Mouse (Mus musculus) forebrain, embryonic 15.5 days (tissue): ENCODE measurements at regions not wholly inside any gene's neighbourhood (a gene's known extent, or its start where the extent isn't known, plus 50 kb on each side); places are given as distances from the start of the nearest gene placed in this dataset.
A peak's percentile ranks its signal among the peaks of the same experiment; 100 is the strongest.

Experiments used
- ATAC-seq: fragments of 200-750 bp; cut with Nextera tagmentation; replicated peaks from 2 replicates; pipeline ENCODE4 v1.8.0; 2017; ENCODE audit warnings: mild to moderate bottlenecking, moderate TSS enrichment, moderate library complexity
- H3K27ac ChIP-seq: fragments of 300-500 bp; sonication (generic); replicated peaks from 2 replicates; pipeline ENCODE4 v1.5.1; 2015; ENCODE audit warnings: mild to moderate bottlenecking, inconsistent platforms
- H3K27me3 ChIP-seq: fragments of 300-500 bp; sonication (generic); 2 replicates; pipeline ENCODE4 v1.6.1; 2015; ENCODE audit warnings: inconsistent platforms
- H3K36me3 ChIP-seq: fragments of 300-500 bp; sonication (generic); 2 replicates; pipeline ENCODE4 v1.6.1; 2015; ENCODE audit warnings: mild to moderate bottlenecking, inconsistent platforms
- H3K4me1 ChIP-seq: fragments of 300-500 bp; sonication (generic); 2 replicates; pipeline ENCODE4 v1.6.1; 2015; ENCODE audit warnings: inconsistent platforms
- H3K4me2 ChIP-seq: fragments of 300-500 bp; sonication (generic); replicated peaks from 2 replicates; pipeline ENCODE4 v1.6.1; 2015; ENCODE audit warnings: mild to moderate bottlenecking, inconsistent platforms
- H3K4me3 ChIP-seq: fragments of 300-500 bp; sonication (generic); 2 replicates; pipeline ENCODE4 v1.5.1; 2015; ENCODE audit warnings: mild to moderate bottlenecking, inconsistent platforms
- H3K9ac ChIP-seq: fragments of 300-500 bp; sonication (generic); replicated peaks from 2 replicates; pipeline ENCODE4 v1.6.1; 2015; ENCODE audit warnings: mild to moderate bottlenecking, inconsistent platforms
- H3K9me3 ChIP-seq: fragments of 300-500 bp; sonication (generic); 2 replicates; pipeline ENCODE4 v1.6.1; 2016; ENCODE audit warnings: inconsistent platforms
- WGBS: fragments of 180-500 bp; shearing (Covaris S2); methylation state at CpG from one replicate; pipeline ENCODE4 v1.1.7; 2015; ENCODE audit warnings: mixed read lengths; 5-methylcytosine and 5-hydroxymethylcytosine counted together

- Histone ChIP-seq H3K36me3 (no peaks in the 10 kb centered on the region), H3K4me1 (0 out of 2 replicates have a peak, but pooled peaks cover 3% of the 10 kb centered on the region), H3K27me3 (no peaks in the 10 kb centered on the region), H3K9ac (no peak overlapping the region), H3K4me3 (no peak overlapping the region), H3K27ac (no peak overlapping the region), H3K4me2 (no peak overlapping the region), H3K9me3 (no peaks in the 10 kb centered on the region)
- no peak for ATAC-seq
Measured at GRCm38 (mm10) chr5:75793184-75793583, 185.1 kb downstream of the Kdr start.

GRCm38 (mm10) chr5:75791738-75792137 lies 186.5 kb downstream of the Kdr start:
- no peaks in the 10 kb centered on the region for H3K9me3 ChIP-seq
- WGBS: 93% methylated on average over 8 of the region's 8 CpGs
- no peak overlapping the region for H3K4me2 ChIP-seq
- no peaks in the 10 kb centered on the region for H3K27me3 ChIP-seq
- no peak overlapping the region for H3K4me3 ChIP-seq
- no peaks in the 10 kb centered on the region for H3K36me3 ChIP-seq
- 0 out of 2 replicates have a peak, but pooled peaks cover 5% of the 10 kb centered on the region for H3K4me1 ChIP-seq
- no peak overlapping the region for H3K9ac ChIP-seq
- no peak overlapping the region for H3K27ac ChIP-seq
- no peak for ATAC-seq

- Histone ChIP-seq H3K4me2 (no peak overlapping the region), H3K4me1 (0 out of 2 replicates have a peak, but pooled peaks cover 5% of the 10 kb centered on the region)
Measured at GRCm38 (mm10) chr5:75788087-75788486, 190.2 kb downstream of the Kdr start.

DNA sequence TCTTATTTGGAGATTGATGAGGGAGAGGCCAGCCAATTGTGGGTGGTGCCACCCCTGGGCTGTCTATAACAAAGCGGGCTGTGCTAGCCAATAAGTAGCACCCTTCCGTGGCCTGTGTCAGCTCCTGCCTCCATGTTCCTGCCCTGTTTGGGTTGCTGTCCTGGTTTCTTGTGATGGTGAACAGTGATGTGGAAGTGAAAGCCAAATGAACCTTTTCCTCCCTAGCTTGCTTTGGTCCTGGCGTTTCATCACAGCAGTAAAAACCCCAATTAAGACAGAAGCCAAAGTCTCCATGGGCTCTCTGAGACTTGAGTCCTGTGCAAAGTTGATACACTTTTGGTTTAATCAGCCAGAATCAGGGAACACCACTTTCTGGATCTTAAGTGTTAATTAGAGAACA lies 192.1 kb downstream of the Kdr start:
- 90% methylated on average over 3 of the region's 3 CpGs for WGBS

More at GRCm38 (mm10) chr5:75788087-75788486, 190.2 kb downstream of the Kdr start:
- ATAC-seq: no peak
- Histone ChIP-seq H3K36me3 (no peaks in the 10 kb centered on the region), H3K27ac (no peak overlapping the region), H3K9ac (no peak overlapping the region), H3K9me3 (no peaks in the 10 kb centered on the region), H3K4me3 (no peak overlapping the region), H3K27me3 (no peaks in the 10 kb centered on the region)
- 8% methylated on average over 3 of the region's 3 CpGs for WGBS

DNA sequence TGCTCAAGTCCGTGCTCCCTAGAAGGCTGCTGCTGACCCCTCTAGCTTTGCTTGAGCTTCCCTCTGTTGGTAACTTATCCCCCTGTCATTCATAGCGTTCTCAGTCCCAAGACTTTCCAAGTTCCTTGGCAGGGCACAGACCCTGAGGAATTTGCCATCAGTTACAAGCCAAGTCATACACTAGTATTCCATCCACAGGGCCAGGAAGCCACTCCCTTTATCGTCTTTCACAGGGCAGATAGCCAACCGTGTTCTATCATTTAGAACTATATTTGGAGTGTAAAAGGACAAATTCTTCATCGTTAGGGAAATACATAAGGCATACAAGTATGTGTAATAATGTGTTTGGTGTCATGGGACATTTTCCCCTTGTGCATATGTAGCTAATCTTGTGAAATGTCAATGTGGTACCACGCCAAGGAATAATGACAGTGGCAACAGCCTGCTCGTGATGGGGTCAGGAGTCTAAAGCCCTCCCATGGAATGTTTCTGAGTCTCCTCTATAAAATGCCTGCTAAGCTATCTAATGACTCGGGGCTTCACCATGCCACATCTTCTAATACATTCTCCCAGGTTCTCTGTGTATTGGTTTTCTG lies 193.2 kb downstream of the Kdr start:
- no peak for ATAC-seq
- WGBS: 81% methylated on average over 8 of the region's 8 CpGs
- H3K27ac ChIP-seq: no peak overlapping the region
- H3K36me3 ChIP-seq: no peaks in the 10 kb centered on the region
- 0 out of 2 replicates have a peak, but pooled peaks cover 5% of the 10 kb centered on the region for H3K4me1 ChIP-seq
- H3K27me3 ChIP-seq: no peaks in the 10 kb centered on the region
- no peak overlapping the region for H3K4me2 ChIP-seq
- no peaks in the 10 kb centered on the region for H3K9me3 ChIP-seq
- H3K9ac ChIP-seq: no peak overlapping the region
- H3K4me3 ChIP-seq: no peak overlapping the region

More for the DNA sequence above, 192.1 kb downstream of the Kdr start:
- Histone ChIP-seq H3K4me3 (no peak overlapping the region), H3K27ac (no peak overlapping the region), H3K4me2 (no peak overlapping the region), H3K9ac (no peak overlapping the region), H3K9me3 (no peaks in the 10 kb centered on the region), H3K36me3 (no peaks in the 10 kb centered on the region), H3K27me3 (no peaks in the 10 kb centered on the region), H3K4me1 (0 out of 2 replicates have a peak, but pooled peaks cover 5% of the 10 kb centered on the region)
- no peak for ATAC-seq

DNA sequence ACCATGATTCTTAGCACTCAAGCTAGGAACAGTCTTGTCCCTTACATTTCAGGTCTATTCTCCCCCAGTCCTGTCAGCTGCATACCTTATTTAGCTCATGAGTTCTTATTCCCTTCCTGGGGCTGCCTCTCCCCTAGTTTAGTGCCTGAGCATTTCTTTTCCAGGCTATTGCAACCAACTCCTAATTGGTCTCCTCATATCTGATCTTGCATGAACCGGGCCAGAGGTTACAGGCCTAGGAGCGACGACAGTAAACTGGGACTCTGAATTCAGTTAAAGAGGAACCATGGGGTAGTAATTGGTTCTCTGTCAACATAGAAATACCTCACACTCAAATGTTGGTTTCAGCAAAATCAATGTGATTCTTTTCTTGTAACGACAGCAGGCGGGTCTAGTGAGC lies 195.9 kb downstream of the Kit start:
- no peak for ATAC-seq
- H3K4me3 ChIP-seq: no peak overlapping the region
- no peaks in the 10 kb centered on the region for H3K27me3 ChIP-seq
- H3K36me3 ChIP-seq: no peaks in the 10 kb centered on the region
- WGBS: 90% methylated on average over 5 of the region's 5 CpGs
- H3K27ac ChIP-seq: no peak overlapping the region
- no peak overlapping the region for H3K4me2 ChIP-seq
- no peaks in the 10 kb centered on the region for H3K4me1 ChIP-seq
- H3K9ac ChIP-seq: no peak overlapping the region
- no peaks in the 10 kb centered on the region for H3K9me3 ChIP-seq

DNA sequence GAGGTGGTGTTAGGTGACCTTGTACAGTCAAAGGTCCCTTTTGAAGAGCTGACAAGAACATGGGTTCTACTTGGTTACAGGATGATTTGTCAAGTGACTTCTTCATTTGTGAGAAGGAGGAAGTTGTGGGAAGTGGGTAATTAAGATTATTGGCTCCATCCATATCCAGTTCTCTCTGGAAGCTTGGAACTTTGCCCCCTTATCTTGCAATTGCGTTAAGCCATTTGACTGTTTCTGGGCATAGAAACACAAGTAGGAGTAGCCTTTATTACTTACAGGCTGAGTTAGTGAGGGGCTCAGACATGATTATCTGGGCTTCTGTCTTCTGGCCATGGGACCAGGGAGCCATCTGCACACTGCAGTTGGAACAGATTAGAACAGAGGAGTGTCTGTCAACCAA lies 192.5 kb downstream of the Kit start:
- H3K27ac ChIP-seq: no peak overlapping the region
- no peak for ATAC-seq
- no peaks in the 10 kb centered on the region for H3K36me3 ChIP-seq
- H3K4me1 ChIP-seq: no peaks in the 10 kb centered on the region
- 85% methylated on average over 1 of the region's 1 CpGs for WGBS
- no peak overlapping the region for H3K4me3 ChIP-seq
- no peak overlapping the region for H3K4me2 ChIP-seq
- H3K27me3 ChIP-seq: no peaks in the 10 kb centered on the region
- H3K9ac ChIP-seq: no peak overlapping the region
- no peaks in the 10 kb centered on the region for H3K9me3 ChIP-seq

DNA sequence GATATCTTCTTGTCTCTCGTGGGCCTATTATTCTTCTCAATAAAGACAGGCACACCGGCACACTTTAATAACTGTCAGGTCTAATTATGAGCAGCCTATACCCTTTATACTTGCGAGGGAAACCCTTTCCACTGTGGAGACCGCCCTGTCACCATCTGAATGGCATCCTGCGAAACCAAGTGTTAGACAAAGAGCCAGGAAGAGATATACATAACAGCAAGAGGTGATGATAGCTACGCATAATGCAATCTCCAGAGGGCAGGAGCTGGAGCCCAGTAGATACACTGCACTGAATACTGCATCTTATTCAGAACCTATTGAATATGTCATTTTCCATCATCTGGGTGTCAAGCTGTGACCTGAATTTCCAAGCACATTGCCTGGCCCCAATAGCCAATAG lies 187.7 kb downstream of the Kit start:
- H3K27me3 ChIP-seq: no peaks in the 10 kb centered on the region
- H3K9me3 ChIP-seq: no peaks in the 10 kb centered on the region
- 55% methylated on average over 6 of the region's 6 CpGs for WGBS
- H3K4me2 ChIP-seq: no peak overlapping the region
- H3K27ac ChIP-seq: no peak overlapping the region
- H3K4me3 ChIP-seq: no peak overlapping the region
- ATAC-seq: no peak
- no peak overlapping the region for H3K9ac ChIP-seq
- H3K4me1 ChIP-seq: no peaks in the 10 kb centered on the region; the same call in 1 of the 2 replicates
- no peaks in the 10 kb centered on the region for H3K36me3 ChIP-seq

GRCm38 (mm10) chr5:75761459-75762310 lies 187.0 kb downstream of the Kit start:
- no peak for ATAC-seq
- Histone ChIP-seq H3K4me3 (no peak overlapping the region), H3K27ac (no peak overlapping the region), H3K4me2 (no peak overlapping the region), H3K9me3 (no peaks in the 10 kb centered on the region), H3K9ac (no peak overlapping the region), H3K27me3 (no peaks in the 10 kb centered on the region), H3K36me3 (no peaks in the 10 kb centered on the region), H3K4me1 (peaks cover 5% of the 10 kb centered on the region)
- WGBS: 86% methylated on average over 11 of the region's 11 CpGs

- H3K27ac ChIP-seq: no peak overlapping the region
- H3K36me3 ChIP-seq: no peaks in the 10 kb centered on the region
- no peaks in the 10 kb centered on the region for H3K9me3 ChIP-seq
- peak; percentile 87 for ATAC-seq
- no peak overlapping the region for H3K9ac ChIP-seq
- H3K27me3 ChIP-seq: no peaks in the 10 kb centered on the region
- H3K4me1 ChIP-seq: peaks cover 18% of the 10 kb centered on the region
- 18% methylated on average over 7 of the region's 7 CpGs for WGBS
- no peak overlapping the region for H3K4me3 ChIP-seq
- no peak overlapping the region for H3K4me2 ChIP-seq
Measured at GRCm38 (mm10) chr5:75756168-75756567, 181.5 kb downstream of the Kit start.

DNA sequence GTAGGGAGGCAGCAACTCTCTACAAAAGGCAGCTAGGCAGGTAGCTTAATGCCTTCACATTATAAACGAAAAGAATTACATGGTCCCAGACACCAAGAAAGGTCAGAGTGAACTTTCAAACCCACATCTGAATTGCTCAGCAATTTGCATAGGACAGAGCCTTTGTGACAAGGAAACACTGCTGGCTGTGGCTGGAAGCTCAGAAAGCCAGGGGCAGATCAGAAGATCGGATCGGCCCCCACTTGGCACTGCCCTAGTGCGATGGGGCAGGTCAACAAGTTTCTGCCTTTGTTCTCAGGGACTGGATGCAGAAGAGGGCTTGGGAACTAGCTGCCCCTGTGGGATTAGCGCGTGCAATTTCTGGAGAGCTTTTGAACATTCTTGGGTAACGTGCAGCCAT lies 179.6 kb downstream of the Kit start:
- Histone ChIP-seq H3K9ac (no peak overlapping the region), H3K36me3 (no peaks in the 10 kb centered on the region), H3K4me3 (no peak overlapping the region), H3K4me1 (peaks cover 18% of the 10 kb centered on the region), H3K27me3 (no peaks in the 10 kb centered on the region), H3K4me2 (no peak overlapping the region), H3K27ac (peak overlapping the region; percentile 5; the same call in 1 of the 2 replicates), H3K9me3 (no peaks in the 10 kb centered on the region)
- 39% methylated on average over 7 of the region's 7 CpGs for WGBS
- no peak for ATAC-seq

DNA sequence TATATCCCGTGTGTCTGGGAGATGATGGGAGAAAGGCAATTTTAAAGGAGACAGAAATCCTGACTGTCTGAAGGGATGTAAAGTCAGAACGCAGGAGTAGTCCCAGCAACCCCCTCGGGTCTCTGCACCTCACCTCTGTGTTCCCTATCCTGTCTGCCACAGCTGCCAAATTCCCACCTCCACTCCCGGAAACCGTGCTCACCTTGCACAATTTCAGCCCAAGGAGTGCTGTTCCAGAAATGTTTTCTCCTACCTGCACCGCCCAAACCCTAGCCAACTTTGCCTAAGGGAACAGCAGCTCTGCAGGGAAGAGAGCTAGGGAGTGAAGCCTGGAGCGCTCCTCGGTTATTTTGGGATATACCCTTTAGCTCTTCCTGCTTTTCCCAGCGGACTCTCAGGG lies 170.6 kb downstream of the Kit start:
- no peak for ATAC-seq
- Histone ChIP-seq H3K9ac (no peak overlapping the region), H3K4me2 (no peak overlapping the region), H3K9me3 (no peaks in the 10 kb centered on the region), H3K4me1 (no peaks in the 10 kb centered on the region), H3K27me3 (no peaks in the 10 kb centered on the region), H3K4me3 (no peak overlapping the region), H3K27ac (no peak overlapping the region), H3K36me3 (no peaks in the 10 kb centered on the region)
- 82% methylated on average over 9 of the region's 9 CpGs for WGBS
